Mouse (Mus musculus): ENCODE results near the gene Pacsin1. TPM values are rescaled to one million over a fixed set of nuclear protein-coding genes. Genes with fewer than 3 reads are reported as not detected.

Gene Pacsin1
- 1.9 and 2.5 TPM in 2 replicates for polyA plus RNA-seq (2012; rRNA removed)

GRCm38 (mm10) chr17:27655089-27656010 lies at the start of gene Pacsin1:
Gene Pacsin1 (plus strand): TSS chr17:27655509.

GRCm38 (mm10) chr17:27623360-27624326 lies 31.7 kb upstream of the Pacsin1 start, which contains the start of gene Nudt3:
Gene Nudt3 (minus strand): TSS chr17:27623495.

DNA sequence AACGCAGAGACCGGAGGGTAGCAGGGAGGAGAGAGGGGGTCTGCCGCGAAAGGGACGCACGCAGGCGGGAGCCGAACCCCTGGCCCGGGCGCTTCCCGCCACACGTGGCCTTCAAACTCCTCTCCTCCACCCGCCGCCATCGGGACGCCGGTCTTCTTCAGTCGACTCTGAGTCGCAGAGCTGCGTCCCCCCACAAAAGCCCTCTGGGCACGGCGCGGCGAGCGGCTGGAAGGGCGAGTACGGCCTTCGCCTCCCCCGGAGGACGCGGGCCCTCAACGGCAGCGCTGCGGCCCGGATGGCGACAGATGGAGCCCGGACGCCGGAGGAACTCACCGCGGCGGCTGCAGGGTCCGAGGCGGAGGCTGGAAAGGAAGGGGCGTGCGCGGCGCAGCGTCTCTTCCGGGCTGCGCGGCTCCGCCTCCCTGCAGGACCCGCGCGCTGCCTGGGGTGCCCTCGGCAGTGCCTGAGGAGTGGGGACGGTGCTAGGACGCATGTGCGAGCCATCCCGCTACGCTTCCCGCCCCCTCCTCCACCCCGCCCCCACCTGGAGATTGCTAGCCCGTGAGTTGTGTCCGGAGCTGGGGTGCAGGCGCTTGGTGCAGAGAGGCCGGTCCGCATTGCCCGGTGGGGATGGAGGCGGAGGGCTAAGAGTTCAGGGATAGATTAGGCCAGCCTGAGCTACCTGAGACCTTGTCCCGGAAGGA lies 20.3 kb upstream of the Pacsin1 start, which contains the start of gene RPS10-NUDT3:
Gene RPS10-NUDT3 (minus strand): TSS at position 352 of the 704 bp plus-strand sequence.

GRCm38 (mm10) chr17:27636132-27637020 lies 18.9 kb upstream of the Pacsin1 start, which contains the start of gene Rps10:
Gene Rps10 (minus strand): TSS chr17:27636669.

DNA sequence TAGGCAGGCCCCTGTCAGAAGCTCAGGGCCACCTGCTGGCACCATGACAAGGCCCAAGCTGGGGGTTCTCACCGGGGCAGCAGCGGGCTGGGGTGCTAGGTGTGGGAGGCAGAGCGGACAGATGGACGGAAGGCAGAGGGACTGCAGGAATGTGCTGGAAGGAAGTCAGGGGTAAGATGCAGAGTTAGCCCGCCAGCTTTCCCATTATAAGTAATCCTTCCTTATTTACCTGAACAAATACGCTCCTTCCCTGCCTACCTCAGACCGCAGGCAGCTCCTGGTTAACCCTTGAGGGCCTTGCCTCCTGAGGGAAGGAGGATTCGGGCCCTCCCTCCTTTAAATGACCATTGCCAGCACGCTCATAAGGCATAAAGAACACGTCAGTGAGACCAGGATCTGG lies 73.5 kb downstream of the Pacsin1 start, which contains the start of gene Spdef:
Gene Spdef (minus strand): TSS at position 186 of the 400 bp plus-strand sequence.

Other genes with a start within 250 kb of the Pacsin1 start
- gene Grm4, start 134.1 kb upstream of the Pacsin1 start, polyA plus RNA-seq (2012; rRNA removed), result 0.21 and 0.72 TPM in 2 replicates
- gene Hmga1, start 99.0 kb upstream of the Pacsin1 start, polyA plus RNA-seq (2012; rRNA removed), result 127 and 151 TPM in 2 replicates
- 57.5 and 66.6 TPM in 2 replicates for gene AI413582, start 89.8 kb upstream of the Pacsin1 start, polyA plus RNA-seq (2012; rRNA removed)
- 76.6 and 85.3 TPM in 2 replicates for gene Nudt3, start 32.0 kb upstream of the Pacsin1 start, polyA plus RNA-seq (2012; rRNA removed)
- gene RPS10-NUDT3, start 20.3 kb upstream of the Pacsin1 start, polyA plus RNA-seq (2012; rRNA removed), result not detected in 2 replicates
- gene Rps10, start 18.8 kb upstream of the Pacsin1 start, polyA plus RNA-seq (2012; rRNA removed), result 1,367 and 1,444 TPM in 2 replicates
- gene Spdef, start 73.4 kb downstream of the Pacsin1 start, polyA plus RNA-seq (2012; rRNA removed), result 330 and 353 TPM in 2 replicates
- gene D17Wsu92e, start 165.1 kb downstream of the Pacsin1 start, polyA plus RNA-seq (2012; rRNA removed), result 81.6 and 87.7 TPM in 2 replicates
- gene Snrpc, start 182.6 kb downstream of the Pacsin1 start, polyA plus RNA-seq (2012; rRNA removed), result 101 and 105 TPM in 2 replicates
- gene Uhrf1bp1, start 200.9 kb downstream of the Pacsin1 start, polyA plus RNA-seq (2012; rRNA removed), result 4.4 and 5.9 TPM in 2 replicates